Mouse (Mus musculus): ENCODE data around the gene Magi1.

DNA sequence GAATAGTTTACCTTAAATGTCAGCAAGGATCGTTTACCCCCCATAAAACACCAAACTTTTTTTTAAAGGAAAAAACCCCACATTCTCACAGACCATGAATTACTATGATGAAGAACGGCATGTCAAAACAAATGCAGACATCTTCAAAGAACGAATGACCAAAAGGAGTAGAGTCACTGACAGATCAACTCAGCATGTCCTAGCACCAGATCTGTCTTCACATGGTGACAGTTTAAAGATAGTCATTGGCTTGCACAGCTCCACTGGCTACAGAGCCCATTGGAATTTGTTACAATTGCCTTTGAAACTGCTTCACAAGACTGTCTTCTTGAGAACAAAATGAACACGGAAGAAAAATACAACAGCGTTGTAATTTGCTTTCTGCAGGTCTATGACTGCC lies 212.0 kb downstream of the Magi1 start:
- TF ChIP-seq CTCF (IDR thresholded peaks at IDR 0.05), result no peak
- TF ChIP-seq EP300 (IDR thresholded peaks at IDR 0.05; ENCODE audit: insufficient read depth, low read depth, low read length), result no peak
